Comparison of ENCODE assay signal across 8 mouse cellular contexts in the genomic region with DNA sequence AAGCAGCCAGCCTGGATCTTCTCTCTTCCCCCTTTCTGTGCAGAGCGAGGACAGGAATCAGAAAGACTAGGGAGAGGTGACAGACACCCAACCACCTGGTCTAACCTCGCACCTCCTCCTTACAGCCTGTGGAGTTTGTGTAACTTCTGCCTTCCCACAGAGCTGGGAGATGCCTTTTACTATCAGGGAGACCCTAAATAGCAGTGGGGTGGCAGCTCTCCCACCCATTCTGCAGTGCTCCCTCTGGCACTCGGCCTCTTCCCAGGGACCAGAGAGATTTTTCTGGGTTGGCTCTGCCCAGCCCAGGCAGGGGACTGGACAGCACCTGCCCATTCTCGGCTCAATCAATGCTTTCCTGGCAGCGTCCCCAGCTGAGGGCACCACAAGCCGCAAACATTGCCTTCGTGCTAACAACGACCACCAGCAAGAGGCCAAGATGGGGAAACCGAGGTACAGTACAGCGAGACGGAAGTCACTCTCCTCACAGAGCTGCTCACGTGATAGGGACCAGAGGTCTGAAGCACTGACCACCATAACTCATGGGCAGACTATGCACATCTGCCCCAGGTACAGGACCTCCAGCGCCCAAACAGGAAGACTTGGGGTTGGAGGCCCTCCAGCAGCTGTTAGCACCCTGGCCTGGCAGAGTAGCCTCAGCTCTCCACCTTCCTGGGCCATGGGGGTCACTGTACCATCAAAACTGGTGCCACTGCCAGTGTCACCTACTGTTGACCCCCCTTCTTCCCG. TPM values are rescaled to one million over a fixed set of nuclear protein-coding genes. Genes with fewer than 3 reads are reported as not detected.
DNase-seq lines count a peak whose midpoint lies in the region; ATAC-seq lines count a peak whose summit lies in the region.

No protein-coding gene starts in this region.

- peak overlapping the region; percentile 49 for H3K9ac ChIP-seq in hindbrain, embryonic 12.5 days

- DNase-seq in cerebellum, adult 11 months, result peak; percentile 62
- DNase-seq in cerebellum, postnatal 4 days (ENCODE audit: low spot score in 2 of 2), result no peak
- peak; percentile 31 for DNase-seq in right cerebral cortex, postnatal 4 days
- DNase-seq in right cerebral cortex, postnatal 14 days, result no peak
- DNase-seq in urinary bladder, adult 18-20 months (ENCODE audit: low spot score in 2 of 2), result no peak
- no peak for DNase-seq in frontal cortex, postnatal 25 days (ENCODE audit: low spot score in 2 of 2)

- peaks cover 71% of the 10 kb centered on the region for H3K4me1 ChIP-seq in hindbrain, embryonic 12.5 days
- H3K4me1 ChIP-seq in megakaryocyte, embryonic 14.5 days, result peaks cover 100% of the 10 kb centered on the region

- H3K4me3 ChIP-seq in hindbrain, embryonic 12.5 days, result no peak overlapping the region
- H3K4me3 ChIP-seq in megakaryocyte, embryonic 14.5 days (replicated peaks), result peak overlapping the region; percentile 99

- H3K36me3 ChIP-seq in hindbrain, embryonic 12.5 days, result peaks cover 36% of the 10 kb centered on the region
- peaks cover 95% of the 10 kb centered on the region for H3K36me3 ChIP-seq in megakaryocyte, embryonic 14.5 days (replicated peaks; ENCODE audit: low read length)

- H3K9me3 ChIP-seq in hindbrain, embryonic 12.5 days (replicated peaks), result no peaks in the 10 kb centered on the region
- no peaks in the 10 kb centered on the region for H3K9me3 ChIP-seq in megakaryocyte, embryonic 14.5 days

- peak overlapping the region; percentile 40 for H3K4me2 ChIP-seq in hindbrain, embryonic 12.5 days (replicated peaks)

- peak overlapping the region; percentile 76 for H3K27ac ChIP-seq in hindbrain, embryonic 12.5 days

- ATAC-seq in hindbrain, embryonic 12.5 days (ENCODE audit: low FRiP score), result no peak

- H3K27me3 ChIP-seq in hindbrain, embryonic 12.5 days, result no peaks in the 10 kb centered on the region
- no peaks in the 10 kb centered on the region for H3K27me3 ChIP-seq in megakaryocyte, embryonic 14.5 days (replicated peaks)

- WGBS in hindbrain, embryonic 12.5 days, result 78% methylated on average over 14 of the region's 14 CpGs

RNA-seq across cellular contexts. Expression of a gene that starts 10.5 kb away (rescaled TPM):
- 97.2 and 103 TPM in 2 replicates for polyA plus RNA-seq in hindbrain, embryonic 12.5 days (2016; fragmentation: Nextera tagmentation; extraction: Ambion mirVana)
- 384 and 644 TPM in 2 replicates for polyA plus RNA-seq in megakaryocyte, embryonic 14.5 days (2012; ENCODE audit: insufficient read depth, low replicate concordance)

RNA-seq across cellular contexts. Expression of a gene that starts 29.3 kb away (rescaled TPM):
- 9.4 and 12.5 TPM in 2 replicates for polyA plus RNA-seq in hindbrain, embryonic 12.5 days (2016; fragmentation: Nextera tagmentation; extraction: Ambion mirVana)
- 2.6 and 4.2 TPM in 2 replicates for polyA plus RNA-seq in megakaryocyte, embryonic 14.5 days (2012; ENCODE audit: insufficient read depth, low replicate concordance)

RNA-seq across cellular contexts. Expression of a gene that starts 30.0 kb away (rescaled TPM):
- polyA plus RNA-seq in hindbrain, embryonic 12.5 days (2016; fragmentation: Nextera tagmentation; extraction: Ambion mirVana), result 26.8 and 27.0 TPM in 2 replicates
- polyA plus RNA-seq in megakaryocyte, embryonic 14.5 days (2012; ENCODE audit: insufficient read depth, low replicate concordance), result 32.9 and 73.3 TPM in 2 replicates

RNA-seq across cellular contexts. Expression of a gene that starts 34.3 kb away (rescaled TPM):
- 114 TPM in 2 replicates for polyA plus RNA-seq in hindbrain, embryonic 12.5 days (2016; fragmentation: Nextera tagmentation; extraction: Ambion mirVana)
- polyA plus RNA-seq in megakaryocyte, embryonic 14.5 days (2012; ENCODE audit: insufficient read depth, low replicate concordance), result 36.7 and 120 TPM in 2 replicates

RNA-seq across cellular contexts. Expression of a gene that starts 49.1 kb away (rescaled TPM):
- polyA plus RNA-seq in hindbrain, embryonic 12.5 days (2016; fragmentation: Nextera tagmentation; extraction: Ambion mirVana), result not detected in 2 replicates
- polyA plus RNA-seq in megakaryocyte, embryonic 14.5 days (2012; ENCODE audit: insufficient read depth, low replicate concordance), result not detected in 2 replicates

Comparison
In these comparisons a context has a peak if more than half of its experiments do, and no peak if none do; other contexts are left out.
1. DNase-seq: peak in cerebellum, adult 11 months (single experiment) and right cerebral cortex, postnatal 4 days (single experiment); none in cerebellum, postnatal 4 days (0 of 2), right cerebral cortex, postnatal 14 days (single experiment), urinary bladder, adult 18-20 months (0 of 2) and frontal cortex, postnatal 25 days (0 of 2).